ENCODE assay signal across 16 mouse cellular contexts in genomic region chr11:4210786-4211185, GRCm38 (mm10). TPM values are rescaled to one million over a fixed set of nuclear protein-coding genes. Genes with fewer than 3 reads are reported as not detected.
"Had no signal": no experiment of that assay in that cellular context is flagged by ENCODE, and none has a peak within 500 bp of the region (broad histone marks: within the 10 kb centered on the region; RNA-seq: fewer than 3 reads in every experiment).

No protein-coding gene starts in this region.

- H3K4me1 ChIP-seq: lung, embryonic 15.5 days; midbrain, embryonic 12.5 days; neural tube, embryonic 13.5 days had no signal

- DNase-seq: kidney, postnatal 10 days; layer of hippocampus, adult 9-11 months; layer of hippocampus, postnatal 36 days; retina, postnatal 1 day; right cerebral cortex, postnatal 4 days; spleen, adult 18-20 months; thymus, postnatal 36 days had no signal

- H3K27ac ChIP-seq: limb, embryonic 15.5 days; liver, embryonic 12.5 days; lung, embryonic 15.5 days; midbrain, embryonic 12.5 days; neural tube, embryonic 13.5 days had no signal

- H3K9me3 ChIP-seq: limb, embryonic 15.5 days; liver, embryonic 12.5 days; lung, embryonic 15.5 days; midbrain, embryonic 12.5 days; neural tube, embryonic 13.5 days had no signal

- H3K4me3 ChIP-seq: limb, embryonic 15.5 days; liver, embryonic 12.5 days; lung, embryonic 15.5 days; midbrain, embryonic 12.5 days; neural tube, embryonic 13.5 days had no signal

- H3K9ac ChIP-seq: limb, embryonic 15.5 days; liver, embryonic 12.5 days; lung, embryonic 15.5 days; midbrain, embryonic 12.5 days; neural tube, embryonic 13.5 days had no signal

- ATAC-seq: liver, embryonic 12.5 days; midbrain, embryonic 16.5 days had no signal

- H3K27me3 ChIP-seq: limb, embryonic 15.5 days; liver, embryonic 12.5 days; lung, embryonic 15.5 days; midbrain, embryonic 12.5 days; neural tube, embryonic 13.5 days had no signal

- H3K4me2 ChIP-seq: limb, embryonic 15.5 days; liver, embryonic 12.5 days; lung, embryonic 15.5 days; midbrain, embryonic 12.5 days; neural tube, embryonic 13.5 days had no signal

RNA-seq across cellular contexts. Expression of gene Osm, which starts 25.4 kb away (rescaled TPM):
- total RNA-seq: layer of hippocampus, postnatal 36 days had no signal
- polyA plus RNA-seq: limb, embryonic 11.5 days; midbrain, embryonic 12.5 days; neural tube, embryonic 13.5 days; stomach, embryonic 14.5 days had no signal

RNA-seq across cellular contexts. Expression of gene Lif, which starts 46.6 kb away (rescaled TPM):
- polyA plus RNA-seq: liver, embryonic 12.5 days; liver, embryonic 16.5 days; midbrain, embryonic 12.5 days; neural tube, embryonic 13.5 days had no signal
